Mouse (Mus musculus) urinary bladder, postnatal 25 days (tissue): ENCODE data around the gene Gnptg.
A peak's percentile ranks its signal among the peaks of the same experiment; 100 is the strongest.

Experiments used
- DNase-seq: peaks from one replicate; pipeline ENCODE4 v3.0.0; 2022; ENCODE audit warnings: low spot score

The Gnptg gene

GRCm38 (mm10) chr17:25188150-25189031 lies 51.5 kb downstream of the Gnptg start, which contains the start of gene Unkl:
TSS of gene Unkl (plus strand) at chr17:25188397.
- peak; percentile 75 for DNase-seq

GRCm38 (mm10) chr17:25187784-25188149 lies 52.2 kb downstream of the Gnptg start:
- no peak for DNase-seq

DNA sequence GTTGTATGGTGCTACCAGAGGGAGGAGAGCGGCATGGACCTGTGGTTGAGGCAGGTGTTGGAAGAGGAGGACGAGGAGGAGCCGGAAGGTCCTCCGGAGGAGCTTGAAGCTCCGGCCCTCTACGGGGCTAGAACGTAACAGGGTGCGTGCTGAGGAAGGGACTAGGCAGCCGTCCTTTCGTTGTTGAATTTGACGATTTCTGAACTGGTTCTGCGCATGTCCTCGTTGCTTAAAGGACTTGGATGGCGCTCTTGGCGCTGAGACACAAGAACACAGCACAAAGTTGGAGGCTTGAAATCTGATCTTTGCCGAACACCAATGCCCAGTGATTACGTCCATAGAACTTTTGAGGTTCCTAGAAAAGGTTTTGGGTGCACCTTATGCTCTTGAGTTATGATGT lies 55.0 kb downstream of the Gnptg start:
- no peak for DNase-seq

DNA sequence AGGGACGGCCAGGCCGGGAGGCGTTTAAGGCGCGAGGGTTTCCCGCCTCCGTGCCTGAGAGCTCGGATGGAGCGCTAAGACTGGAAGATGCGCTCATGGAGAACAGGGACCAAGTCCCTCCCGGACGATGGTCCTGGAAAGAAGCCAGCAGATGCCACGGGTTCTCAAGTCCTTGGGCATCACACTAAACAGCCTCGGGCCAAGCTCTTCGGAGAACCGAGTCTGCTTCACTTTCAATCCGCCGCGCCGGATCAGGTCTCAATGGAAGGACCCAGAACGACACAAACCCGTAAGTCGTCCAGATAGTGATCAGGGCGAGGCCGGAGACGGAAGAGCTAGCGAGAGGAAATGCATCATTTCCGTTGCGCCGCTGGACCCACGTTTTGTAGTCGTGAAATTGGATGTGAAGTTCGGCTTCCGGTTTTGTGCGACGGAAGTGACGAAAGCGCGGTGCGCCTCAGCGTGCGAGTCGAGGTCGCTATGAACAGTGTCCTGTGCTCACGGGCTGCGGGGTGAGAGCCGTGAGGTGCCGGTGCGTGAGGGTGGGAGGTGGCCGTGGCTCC lies 55.7 kb downstream of the Gnptg start, which contains the start of gene BC003965:
BC003965 (plus strand) TSS at position 426 of the 563 bp plus-strand sequence.
- DNase-seq = peak; percentile 98
